Mouse (Mus musculus): Measurements from ENCODE around the gene Hist1h1a. TPM values are rescaled to one million over a fixed set of nuclear protein-coding genes. Genes with fewer than 3 reads are reported as not detected.
A peak's percentile ranks its signal among the peaks of the same experiment; 100 is the strongest.
"Not testable (repeated sequence)": the region's sequence is repeated elsewhere in the genome, so short reads cannot be mapped to it uniquely, and the experiment has no call there.

The Hist1h1a gene
- polyA plus RNA-seq, 2 experiments: 3.6 to 5.4 TPM

DNA sequence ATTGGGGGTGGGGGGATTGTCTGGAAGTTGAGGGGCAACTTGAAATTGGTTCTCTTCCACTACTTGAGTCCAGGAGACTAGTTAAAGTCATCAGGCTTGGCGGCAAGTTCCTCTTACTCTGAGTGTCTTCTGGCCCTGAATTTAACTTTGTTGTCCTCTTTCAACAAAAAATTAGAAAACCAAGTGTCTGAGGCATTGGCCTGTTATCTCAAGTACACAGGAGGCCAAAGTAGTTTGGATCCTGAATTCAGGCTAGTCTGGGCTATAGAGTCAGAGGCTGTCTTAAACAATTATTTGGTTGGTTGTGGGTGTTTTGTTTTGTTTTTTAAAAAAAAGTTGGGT lies 1.7 kb downstream of the Hist1h1a start:
- H3K4me1 ChIP-seq (ENCODE audit: control insufficient read depth, insufficient read depth, low read length): peaks cover 16% of the 10 kb centered on the region
- no peaks in the 10 kb centered on the region for H3K27me3 ChIP-seq (ENCODE audit: control insufficient read depth, insufficient read depth, low read length)
- DNase-seq (ENCODE audit: low spot score) (no peak), ATAC-seq (ENCODE audit: low FRiP score, low read depth) (no peak)
- H3K4me2 ChIP-seq (replicated peaks; ENCODE audit: low read depth, low read length, severe bottlenecking): no peak overlapping the region
- no peak overlapping the region for H3K27ac ChIP-seq (replicated peaks; ENCODE audit: low read depth, low read length)
- H3K36me3 ChIP-seq (ENCODE audit: control insufficient read depth, insufficient read depth, low read length): no peaks in the 10 kb centered on the region
- no peaks in the 10 kb centered on the region for H3K9me3 ChIP-seq (ENCODE audit: control insufficient read depth, low read length)
- TF ChIP-seq POLR2A (IDR thresholded peaks at IDR 0.05; ENCODE audit: borderline replicate concordance, extremely low read depth, insufficient read depth, insufficient read length): no peak
- H3K9ac ChIP-seq (ENCODE audit: low read depth, low read length, severe bottlenecking): no peak overlapping the region
- 47% methylated on average over 1 of the region's 1 CpGs for WGBS
- H3K4me3 ChIP-seq (replicated peaks; ENCODE audit: low read length): no peak overlapping the region

DNA sequence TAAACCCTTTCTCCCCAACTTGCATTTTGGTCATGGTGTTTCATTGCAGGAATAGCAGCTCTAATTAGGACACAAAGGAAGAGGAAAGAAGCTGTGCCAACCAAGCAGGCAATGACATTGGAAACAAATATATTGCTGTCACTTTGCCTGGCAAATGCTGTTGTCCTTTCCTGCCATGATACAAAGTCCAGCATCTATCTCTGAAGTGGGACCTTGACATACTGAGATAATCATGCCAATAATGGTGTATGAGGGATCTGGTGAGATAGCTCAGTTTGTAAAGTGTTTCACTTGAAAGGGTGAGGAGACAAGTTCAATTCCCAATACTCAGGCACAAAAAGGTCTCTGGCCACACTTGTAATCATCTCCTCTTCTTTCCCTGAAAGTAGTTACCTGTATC lies 3.3 kb downstream of the Hist1h1a start:
- H3K9ac ChIP-seq (ENCODE audit: low read depth, low read length, severe bottlenecking): no peak overlapping the region
- no peaks in the 10 kb centered on the region for H3K9me3 ChIP-seq (ENCODE audit: control insufficient read depth, low read length)
- no peaks in the 10 kb centered on the region for H3K36me3 ChIP-seq (ENCODE audit: control insufficient read depth, insufficient read depth, low read length)
- no peak overlapping the region for H3K4me2 ChIP-seq (replicated peaks; ENCODE audit: low read depth, low read length, severe bottlenecking)
- no peak for ATAC-seq (ENCODE audit: low FRiP score, low read depth)
- no peaks in the 10 kb centered on the region for H3K27me3 ChIP-seq (ENCODE audit: control insufficient read depth, insufficient read depth, low read length)
- H3K4me1 ChIP-seq (ENCODE audit: control insufficient read depth, insufficient read depth, low read length): peaks cover 11% of the 10 kb centered on the region
- TF ChIP-seq POLR2A (IDR thresholded peaks at IDR 0.05; ENCODE audit: borderline replicate concordance, extremely low read depth, insufficient read depth, insufficient read length): no peak
- no peak overlapping the region for H3K27ac ChIP-seq (replicated peaks; ENCODE audit: low read depth, low read length)
- no peak overlapping the region for H3K4me3 ChIP-seq (replicated peaks; ENCODE audit: low read length)
- no peak for DNase-seq (ENCODE audit: low spot score)

DNA sequence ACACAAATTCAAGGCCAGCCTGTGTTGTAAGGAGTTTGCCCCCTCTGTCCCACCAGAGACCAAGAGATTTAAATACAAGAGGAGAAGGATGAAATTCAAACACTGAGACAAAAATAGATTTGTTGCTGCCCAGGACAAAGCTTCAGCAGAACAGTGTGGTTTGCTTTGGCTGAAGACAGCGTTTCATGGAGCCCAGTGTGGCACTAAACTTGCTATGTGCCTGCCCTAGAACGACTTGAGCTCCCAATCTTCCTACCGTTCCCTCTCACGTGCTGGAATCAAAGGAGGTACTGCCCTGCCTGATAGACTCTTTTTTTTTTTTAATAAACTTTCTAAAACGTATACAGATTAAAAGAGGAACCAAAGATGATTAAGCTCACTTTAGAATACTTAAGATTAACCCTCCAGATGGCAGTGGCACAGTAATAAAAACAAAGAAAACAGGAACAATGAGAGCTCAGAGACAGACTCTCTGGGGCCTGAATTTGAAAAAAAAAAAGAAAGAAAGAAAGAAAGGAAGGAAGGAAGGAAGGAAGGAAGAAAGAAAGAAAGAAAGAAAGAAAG lies 5.5 kb downstream of the Hist1h1a start:
- no peak for TF ChIP-seq POLR2A (IDR thresholded peaks at IDR 0.05; ENCODE audit: borderline replicate concordance, extremely low read depth, insufficient read depth, insufficient read length)
- 53% methylated on average over 5 of the region's 5 CpGs for WGBS

DNA sequence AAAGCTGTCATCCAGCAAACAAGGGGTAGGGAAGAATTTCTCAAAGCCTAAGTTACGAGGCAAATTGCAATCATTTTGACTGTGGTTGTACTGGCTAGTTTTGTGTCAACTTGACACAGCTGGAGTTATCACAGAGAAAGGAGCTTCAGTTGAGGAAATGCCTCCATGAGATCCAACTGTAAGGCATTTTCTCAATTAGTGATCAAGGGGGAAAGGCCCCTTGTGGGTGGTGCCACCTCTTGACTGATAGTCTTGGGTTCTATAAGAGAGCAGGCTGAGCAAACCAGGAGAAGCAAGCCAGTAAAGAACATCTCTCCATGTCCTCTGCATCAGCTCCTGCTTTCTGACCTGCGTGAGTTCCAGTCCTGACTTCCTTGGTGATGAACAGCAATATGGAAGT lies 6.1 kb downstream of the Hist1h1a start, which contains the start of gene Trim38:
Gene Trim38, plus strand, starts transcription at position 301 of the 400 bp plus-strand sequence.
- not testable (repeated sequence) for H3K4me3 ChIP-seq (replicated peaks; ENCODE audit: low read length); ATAC-seq (ENCODE audit: low FRiP score, low read depth); H3K9me3 ChIP-seq (ENCODE audit: control insufficient read depth, low read length); H3K4me2 ChIP-seq (replicated peaks; ENCODE audit: low read depth, low read length, severe bottlenecking); H3K27me3 ChIP-seq (ENCODE audit: control insufficient read depth, insufficient read depth, low read length); H3K36me3 ChIP-seq (ENCODE audit: control insufficient read depth, insufficient read depth, low read length); H3K27ac ChIP-seq (replicated peaks; ENCODE audit: low read depth, low read length); DNase-seq (ENCODE audit: low spot score); H3K9ac ChIP-seq (ENCODE audit: low read depth, low read length, severe bottlenecking); H3K4me1 ChIP-seq (ENCODE audit: control insufficient read depth, insufficient read depth, low read length)
- WGBS: 87% methylated on average over 2 of the region's 2 CpGs

More for the DNA sequence above, 5.5 kb downstream of the Hist1h1a start:
- H3K9ac ChIP-seq (ENCODE audit: low read depth, low read length, severe bottlenecking): no peak overlapping the region
- no peaks in the 10 kb centered on the region for H3K36me3 ChIP-seq (ENCODE audit: control insufficient read depth, insufficient read depth, low read length)
- H3K4me2 ChIP-seq (replicated peaks; ENCODE audit: low read depth, low read length, severe bottlenecking): no peak overlapping the region
- H3K27ac ChIP-seq (replicated peaks; ENCODE audit: low read depth, low read length): no peak overlapping the region
- ATAC-seq (ENCODE audit: low FRiP score, low read depth): no peak
- peaks cover 6% of the 10 kb centered on the region for H3K4me1 ChIP-seq (ENCODE audit: control insufficient read depth, insufficient read depth, low read length)
- no peak for DNase-seq (ENCODE audit: low spot score)
- no peaks in the 10 kb centered on the region for H3K9me3 ChIP-seq (ENCODE audit: control insufficient read depth, low read length)
- H3K27me3 ChIP-seq (ENCODE audit: control insufficient read depth, insufficient read depth, low read length): no peaks in the 10 kb centered on the region
- H3K4me3 ChIP-seq (replicated peaks; ENCODE audit: low read length): no peak overlapping the region

DNA sequence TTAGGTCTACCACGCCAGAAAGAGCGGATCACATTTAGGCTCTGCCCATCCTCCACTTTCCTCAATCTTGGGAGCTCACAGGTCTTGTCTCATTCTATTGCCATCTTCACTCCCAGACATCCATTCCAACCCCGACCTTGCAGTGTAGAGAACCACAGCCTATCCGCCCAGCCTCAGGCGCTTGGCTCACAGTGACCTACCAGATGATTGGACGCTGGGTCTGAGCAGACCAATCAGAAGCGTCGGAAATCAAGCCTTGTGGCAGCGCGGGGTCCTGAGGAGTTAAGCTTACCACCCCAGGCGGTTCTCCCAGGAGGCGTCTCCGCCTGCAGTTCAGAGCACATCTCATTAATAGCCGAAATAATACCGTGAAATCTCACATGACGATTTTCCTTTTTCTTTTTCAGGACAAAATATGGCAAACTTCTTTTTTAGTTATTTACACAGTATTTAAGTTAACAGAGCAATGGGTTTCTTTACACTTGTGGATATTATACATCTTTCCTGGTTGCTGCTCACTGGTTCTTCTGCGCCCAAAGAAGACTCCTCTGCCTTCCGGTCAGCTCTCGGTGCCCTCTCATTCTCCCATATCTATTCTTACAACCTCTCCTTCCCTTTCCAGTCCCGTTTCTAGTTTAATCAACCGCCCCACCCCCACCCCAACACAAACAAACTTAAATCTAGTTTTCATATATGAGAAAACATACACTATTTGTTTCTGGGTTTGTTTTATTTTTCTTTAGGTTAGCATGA lies 9.3 kb downstream of the Hist1h1a start:
- DNase-seq (ENCODE audit: low spot score) (peak; percentile 55), ATAC-seq (ENCODE audit: low FRiP score, low read depth) (peak; percentile 87)
- WGBS: 23% methylated on average over 21 of the region's 21 CpGs
- no peak overlapping the region for H3K27ac ChIP-seq (replicated peaks; ENCODE audit: low read depth, low read length)
- H3K36me3 ChIP-seq (ENCODE audit: control insufficient read depth, insufficient read depth, low read length): no peaks in the 10 kb centered on the region
- no peak for TF ChIP-seq POLR2A (IDR thresholded peaks at IDR 0.05; ENCODE audit: borderline replicate concordance, extremely low read depth, insufficient read depth, insufficient read length)
- H3K9me3 ChIP-seq (ENCODE audit: control insufficient read depth, low read length): no peaks in the 10 kb centered on the region
- no peak overlapping the region for H3K9ac ChIP-seq (ENCODE audit: low read depth, low read length, severe bottlenecking)
- H3K4me2 ChIP-seq (replicated peaks; ENCODE audit: low read depth, low read length, severe bottlenecking): peak overlapping the region; percentile 25
- no peaks in the 10 kb centered on the region for H3K4me1 ChIP-seq (ENCODE audit: control insufficient read depth, insufficient read depth, low read length)
- H3K4me3 ChIP-seq (replicated peaks; ENCODE audit: low read length): peak overlapping the region; percentile 7; the same call in 1 of the 2 replicates
- no peaks in the 10 kb centered on the region for H3K27me3 ChIP-seq (ENCODE audit: control insufficient read depth, insufficient read depth, low read length)

All from limb, embryonic 14.5 days (tissue).